Mouse (Mus musculus): ENCODE measurements around the gene Dtd1. TPM values are rescaled to one million over a fixed set of nuclear protein-coding genes. Genes with fewer than 3 reads are reported as not detected.

Dtd1 gene
- polyA plus RNA-seq, 1 experiment from 2014 or later: 26.7 TPM

DNA sequence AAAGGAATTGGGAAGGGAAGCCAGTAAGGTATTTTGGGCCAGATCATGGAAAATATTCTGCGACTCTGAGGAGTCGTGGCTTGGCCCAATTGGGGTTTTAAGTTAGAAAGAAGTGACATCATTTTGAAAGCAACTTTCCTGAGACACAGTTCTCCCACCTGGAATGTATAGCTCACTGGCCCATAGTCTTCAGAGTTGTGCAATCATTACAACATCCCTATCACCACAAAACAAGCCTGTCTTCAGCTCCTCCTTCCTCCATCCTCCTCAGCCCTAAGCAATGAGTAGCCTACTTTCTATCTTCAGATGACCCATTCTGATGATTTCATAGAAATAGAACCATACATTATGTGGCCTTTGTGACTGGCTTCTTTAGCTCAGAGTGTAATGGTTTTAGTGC, 130.1 kb downstream of the Dtd1 start:
- H3K9me3 ChIP-seq (replicated peaks; ENCODE audit: control insufficient read depth, low read length): no peaks in the 10 kb centered on the region
- 86% methylated on average over 2 of the region's 2 CpGs for WGBS (ENCODE audit: insufficient replicate concordance)
- no peak for ATAC-seq (replicated peaks; ENCODE audit: insufficient number of reproducible peaks, low FRiP score, low TSS enrichment)
- no peak overlapping the region for H3K4me3 ChIP-seq (ENCODE audit: low read depth, low read length)
- H3K36me3 ChIP-seq (ENCODE audit: control insufficient read depth, insufficient read depth, low read length): no peaks in the 10 kb centered on the region
- no peaks in the 10 kb centered on the region for H3K27me3 ChIP-seq (ENCODE audit: control insufficient read depth, insufficient read depth, low read length)
- no peaks in the 10 kb centered on the region for H3K4me1 ChIP-seq (ENCODE audit: control insufficient read depth, insufficient read depth, low read length)
- H3K27ac ChIP-seq (ENCODE audit: low read depth, low read length): no peak overlapping the region
- H3K9ac ChIP-seq (ENCODE audit: low read depth, low read length): no peak overlapping the region
- H3K4me2 ChIP-seq: no peak overlapping the region

DNA sequence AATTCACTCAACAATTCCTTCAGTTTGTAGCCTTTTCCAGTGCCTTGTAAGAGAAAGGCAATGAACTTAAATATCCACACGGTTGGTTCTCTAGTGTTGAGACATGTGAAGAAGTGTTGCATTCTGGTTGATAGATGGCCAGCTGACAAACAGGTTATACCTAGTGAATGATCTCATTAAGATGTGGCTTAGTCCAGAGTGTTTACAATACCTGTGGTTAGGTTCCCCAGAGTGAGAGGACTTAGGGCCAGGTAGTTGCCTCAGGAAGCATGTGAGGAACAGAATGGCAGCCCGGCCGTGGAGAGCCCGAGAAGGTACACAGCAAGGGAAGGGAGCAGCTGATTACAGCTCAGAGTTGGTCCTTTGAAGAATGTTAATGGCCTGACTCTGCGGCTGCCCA, 138.5 kb downstream of the Dtd1 start:
- Histone ChIP-seq H3K27me3 (ENCODE audit: control insufficient read depth, insufficient read depth, low read length) (no peaks in the 10 kb centered on the region), H3K27ac (ENCODE audit: low read depth, low read length) (no peak overlapping the region), H3K9ac (ENCODE audit: low read depth, low read length) (no peak overlapping the region), H3K36me3 (ENCODE audit: control insufficient read depth, insufficient read depth, low read length) (no peaks in the 10 kb centered on the region), H3K9me3 (replicated peaks; ENCODE audit: control insufficient read depth, low read length) (no peaks in the 10 kb centered on the region), H3K4me3 (ENCODE audit: low read depth, low read length) (no peak overlapping the region), H3K4me2 (no peak overlapping the region), H3K4me1 (ENCODE audit: control insufficient read depth, insufficient read depth, low read length) (peaks cover 3% of the 10 kb centered on the region; the same call in 1 of the 2 replicates)
- ATAC-seq (replicated peaks; ENCODE audit: insufficient number of reproducible peaks, low FRiP score, low TSS enrichment): no peak
- 64% methylated on average over 5 of the region's 5 CpGs for WGBS (ENCODE audit: insufficient replicate concordance)

DNA sequence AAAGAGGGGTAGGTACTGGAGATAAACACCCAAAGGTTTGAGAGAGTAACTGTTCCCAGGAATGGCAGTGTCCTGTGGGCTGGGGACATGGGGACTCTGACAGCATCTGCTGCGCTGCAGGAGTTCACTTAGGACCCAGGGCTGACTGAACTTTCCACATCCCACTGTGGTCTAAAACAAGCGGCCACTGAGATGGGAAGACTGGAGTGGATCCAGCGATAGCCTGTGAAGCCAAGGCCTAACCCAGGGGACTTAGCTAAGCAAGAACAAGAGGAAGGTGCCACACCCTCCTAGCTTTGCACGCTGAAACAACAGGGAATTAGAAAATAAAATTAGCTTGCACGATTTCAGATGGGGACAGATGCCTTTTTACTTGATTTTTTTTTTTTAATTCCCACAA, 138.9 kb downstream of the Dtd1 start:
- no peak overlapping the region for H3K27ac ChIP-seq (ENCODE audit: low read depth, low read length)
- no peaks in the 10 kb centered on the region for H3K27me3 ChIP-seq (ENCODE audit: control insufficient read depth, insufficient read depth, low read length)
- H3K4me3 ChIP-seq (ENCODE audit: low read depth, low read length): no peak overlapping the region
- H3K4me1 ChIP-seq (ENCODE audit: control insufficient read depth, insufficient read depth, low read length): peaks cover 3% of the 10 kb centered on the region; the same call in 1 of the 2 replicates
- WGBS (ENCODE audit: insufficient replicate concordance): 76% methylated on average over 5 of the region's 5 CpGs
- no peaks in the 10 kb centered on the region for H3K9me3 ChIP-seq (replicated peaks; ENCODE audit: control insufficient read depth, low read length)
- no peak overlapping the region for H3K9ac ChIP-seq (ENCODE audit: low read depth, low read length)
- no peak for ATAC-seq (replicated peaks; ENCODE audit: insufficient number of reproducible peaks, low FRiP score, low TSS enrichment)
- no peak overlapping the region for H3K4me2 ChIP-seq
- H3K36me3 ChIP-seq (ENCODE audit: control insufficient read depth, insufficient read depth, low read length): no peaks in the 10 kb centered on the region

DNA sequence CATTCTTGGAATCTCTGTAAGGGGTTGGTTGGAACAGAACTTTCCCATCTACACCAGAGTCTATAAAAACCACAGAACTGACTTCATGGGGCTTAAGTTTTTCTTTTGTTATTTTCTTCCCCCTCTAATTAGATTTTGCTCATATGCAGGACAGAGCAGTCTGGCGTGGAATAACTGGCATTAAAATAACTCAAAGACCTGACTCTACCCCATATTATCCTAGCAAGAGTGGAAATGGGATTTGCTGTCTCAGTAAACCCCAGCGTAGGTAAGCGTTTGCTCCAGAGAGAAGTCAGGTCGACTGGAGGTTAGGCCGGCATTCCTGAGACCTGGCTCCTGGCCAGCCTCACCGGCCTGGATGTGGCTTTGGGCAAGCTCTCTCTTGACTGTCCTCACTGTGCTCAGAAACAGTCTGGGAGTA, 140.9 kb downstream of the Dtd1 start:
- Histone ChIP-seq H3K4me2 (no peak overlapping the region), H3K27me3 (ENCODE audit: control insufficient read depth, insufficient read depth, low read length) (no peaks in the 10 kb centered on the region), H3K9ac (ENCODE audit: low read depth, low read length) (no peak overlapping the region), H3K27ac (ENCODE audit: low read depth, low read length) (no peak overlapping the region), H3K9me3 (replicated peaks; ENCODE audit: control insufficient read depth, low read length) (no peaks in the 10 kb centered on the region), H3K4me1 (ENCODE audit: control insufficient read depth, insufficient read depth, low read length) (peaks cover 3% of the 10 kb centered on the region; the same call in 1 of the 2 replicates), H3K36me3 (ENCODE audit: control insufficient read depth, insufficient read depth, low read length) (no peaks in the 10 kb centered on the region), H3K4me3 (ENCODE audit: low read depth, low read length) (no peak overlapping the region)
- 50% methylated on average over 6 of the region's 6 CpGs for WGBS (ENCODE audit: insufficient replicate concordance)
- ATAC-seq (replicated peaks; ENCODE audit: insufficient number of reproducible peaks, low FRiP score, low TSS enrichment): no peak

DNA sequence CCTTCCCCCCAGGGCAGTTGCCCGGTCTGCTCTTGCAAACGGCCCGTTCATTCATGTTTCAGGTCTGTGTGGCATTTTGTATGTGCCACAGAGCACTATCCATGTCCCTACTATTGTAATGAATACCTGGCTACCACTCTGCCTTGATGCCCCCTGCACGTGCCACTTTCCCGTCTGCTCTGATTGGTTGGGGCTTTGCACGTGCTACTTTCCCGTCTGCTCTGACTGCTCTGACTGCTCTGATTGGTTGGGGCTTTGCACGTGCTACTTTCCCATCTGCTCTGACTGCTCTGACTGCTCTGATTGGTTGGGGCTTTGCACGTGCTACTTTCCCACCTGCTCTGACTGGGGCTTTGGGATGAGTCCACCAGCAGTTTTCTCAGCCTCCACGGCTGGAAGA, 142.3 kb downstream of the Dtd1 start:
- Histone ChIP-seq H3K4me2 (no peak overlapping the region), H3K9ac (ENCODE audit: low read depth, low read length) (no peak overlapping the region), H3K27ac (ENCODE audit: low read depth, low read length) (no peak overlapping the region), H3K4me3 (ENCODE audit: low read depth, low read length) (no peak overlapping the region), H3K36me3 (ENCODE audit: control insufficient read depth, insufficient read depth, low read length) (no peaks in the 10 kb centered on the region), H3K27me3 (ENCODE audit: control insufficient read depth, insufficient read depth, low read length) (no peaks in the 10 kb centered on the region), H3K4me1 (ENCODE audit: control insufficient read depth, insufficient read depth, low read length) (peaks cover 3% of the 10 kb centered on the region; the same call in 1 of the 2 replicates), H3K9me3 (replicated peaks; ENCODE audit: control insufficient read depth, low read length) (no peaks in the 10 kb centered on the region)
- 80% methylated on average over 10 of the region's 10 CpGs for WGBS (ENCODE audit: insufficient replicate concordance)
- ATAC-seq (replicated peaks; ENCODE audit: insufficient number of reproducible peaks, low FRiP score, low TSS enrichment): no peak

DNA sequence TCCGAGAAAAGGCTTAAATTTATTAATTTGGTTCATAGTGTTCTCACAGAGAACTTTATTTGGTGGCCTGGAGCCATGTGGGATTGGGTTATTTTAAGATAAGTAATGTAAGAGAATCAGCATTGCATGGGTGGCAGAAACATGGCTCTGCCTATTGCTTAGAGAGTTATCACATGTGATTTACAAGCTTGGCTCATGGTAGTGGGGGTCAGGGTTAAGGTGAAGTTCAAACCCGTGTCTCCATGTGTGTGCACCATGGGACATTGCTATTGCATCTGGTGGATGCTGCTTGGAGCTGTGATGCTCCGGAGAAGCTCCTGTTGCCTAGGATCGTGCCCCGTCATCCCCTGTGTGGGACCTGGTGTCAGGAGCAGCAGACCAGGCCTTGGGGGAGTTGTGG, 143.6 kb downstream of the Dtd1 start:
- no peaks in the 10 kb centered on the region for H3K36me3 ChIP-seq (ENCODE audit: control insufficient read depth, insufficient read depth, low read length)
- H3K27me3 ChIP-seq (ENCODE audit: control insufficient read depth, insufficient read depth, low read length): no peaks in the 10 kb centered on the region
- H3K4me2 ChIP-seq: no peak overlapping the region
- peaks cover 3% of the 10 kb centered on the region; the same call in 1 of the 2 replicates for H3K4me1 ChIP-seq (ENCODE audit: control insufficient read depth, insufficient read depth, low read length)
- 81% methylated on average over 5 of the region's 5 CpGs for WGBS (ENCODE audit: insufficient replicate concordance)
- H3K9me3 ChIP-seq (replicated peaks; ENCODE audit: control insufficient read depth, low read length): no peaks in the 10 kb centered on the region
- no peak overlapping the region for H3K4me3 ChIP-seq (ENCODE audit: low read depth, low read length)
- no peak overlapping the region for H3K9ac ChIP-seq (ENCODE audit: low read depth, low read length)
- no peak overlapping the region for H3K27ac ChIP-seq (ENCODE audit: low read depth, low read length)
- ATAC-seq (replicated peaks; ENCODE audit: insufficient number of reproducible peaks, low FRiP score, low TSS enrichment): no peak

DNA sequence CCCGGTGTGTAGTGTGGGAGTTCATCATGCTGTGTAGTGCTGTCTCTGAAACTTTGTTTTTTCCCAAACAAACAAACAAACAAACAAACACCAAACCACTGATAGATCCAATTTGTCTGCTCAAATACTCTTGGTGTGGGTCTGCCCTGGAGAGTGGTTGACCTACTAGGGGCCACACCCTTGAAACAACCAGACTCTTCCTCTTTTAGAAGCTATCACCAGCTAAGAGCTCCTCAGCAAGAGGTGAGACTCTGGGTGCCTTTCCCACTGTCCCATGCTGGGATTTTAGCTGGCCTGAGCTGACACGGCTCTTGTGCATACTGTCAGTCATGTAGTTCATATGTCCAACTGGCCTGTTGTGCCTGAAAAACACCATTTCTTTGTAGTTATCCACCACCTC, 145.6 kb downstream of the Dtd1 start:
- H3K4me2 ChIP-seq: no peak overlapping the region
- H3K27ac ChIP-seq (ENCODE audit: low read depth, low read length): no peak overlapping the region
- H3K36me3 ChIP-seq (ENCODE audit: control insufficient read depth, insufficient read depth, low read length): no peaks in the 10 kb centered on the region
- H3K9me3 ChIP-seq (replicated peaks; ENCODE audit: control insufficient read depth, low read length): no peaks in the 10 kb centered on the region
- no peak overlapping the region for H3K4me3 ChIP-seq (ENCODE audit: low read depth, low read length)
- no peak overlapping the region for H3K9ac ChIP-seq (ENCODE audit: low read depth, low read length)
- peaks cover 3% of the 10 kb centered on the region; the same call in 1 of the 2 replicates for H3K4me1 ChIP-seq (ENCODE audit: control insufficient read depth, insufficient read depth, low read length)
- no peak for ATAC-seq (replicated peaks; ENCODE audit: insufficient number of reproducible peaks, low FRiP score, low TSS enrichment)
- WGBS (ENCODE audit: insufficient replicate concordance): 76% methylated on average over 2 of the region's 2 CpGs
- no peaks in the 10 kb centered on the region for H3K27me3 ChIP-seq (ENCODE audit: control insufficient read depth, insufficient read depth, low read length)

DNA sequence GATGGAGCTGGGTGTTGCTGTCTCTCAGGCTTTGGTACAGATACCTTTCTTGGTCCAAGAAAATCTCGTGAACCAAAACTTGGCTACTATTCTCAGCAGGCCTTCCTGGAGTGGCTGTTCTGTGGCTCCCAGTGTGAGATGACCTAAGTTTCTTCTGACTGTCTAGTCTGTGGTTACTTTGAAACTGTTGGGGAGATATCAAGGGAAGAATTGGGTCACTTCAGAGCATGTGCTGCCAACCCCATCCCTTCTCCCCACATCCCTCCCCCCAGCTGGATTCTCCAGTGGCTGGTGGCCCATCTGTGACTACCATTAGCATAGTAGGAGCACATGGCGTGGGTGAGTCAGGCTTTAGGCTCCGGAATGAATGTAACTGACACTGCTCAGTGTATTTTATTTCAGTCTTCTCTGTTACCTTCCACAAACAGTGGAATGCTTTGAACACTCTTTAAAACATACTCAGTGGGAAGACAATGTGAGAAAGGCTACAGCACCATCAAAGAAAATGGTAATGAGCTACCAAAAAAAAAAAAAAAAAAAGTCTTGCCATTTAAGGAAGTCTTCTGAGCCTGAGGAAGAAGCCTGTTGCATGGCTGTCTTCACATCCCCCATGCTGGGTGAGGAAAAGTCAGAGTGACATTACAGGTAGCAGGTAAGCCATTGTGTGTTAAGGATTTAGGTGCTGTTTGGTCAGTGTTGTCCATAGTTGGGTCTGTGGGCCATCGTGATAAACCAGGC, 146.5 kb downstream of the Dtd1 start:
- no peaks in the 10 kb centered on the region for H3K4me1 ChIP-seq (ENCODE audit: control insufficient read depth, insufficient read depth, low read length)
- ATAC-seq (replicated peaks; ENCODE audit: insufficient number of reproducible peaks, low FRiP score, low TSS enrichment): no peak
- no peaks in the 10 kb centered on the region for H3K27me3 ChIP-seq (ENCODE audit: control insufficient read depth, insufficient read depth, low read length)
- no peak overlapping the region for H3K27ac ChIP-seq (ENCODE audit: low read depth, low read length)
- no peak overlapping the region for H3K4me3 ChIP-seq (ENCODE audit: low read depth, low read length)
- H3K9me3 ChIP-seq (replicated peaks; ENCODE audit: control insufficient read depth, low read length): no peaks in the 10 kb centered on the region
- WGBS (ENCODE audit: insufficient replicate concordance): 75% methylated on average over 4 of the region's 4 CpGs
- H3K4me2 ChIP-seq: no peak overlapping the region
- no peak overlapping the region for H3K9ac ChIP-seq (ENCODE audit: low read depth, low read length)
- H3K36me3 ChIP-seq (ENCODE audit: control insufficient read depth, insufficient read depth, low read length): no peaks in the 10 kb centered on the region

DNA sequence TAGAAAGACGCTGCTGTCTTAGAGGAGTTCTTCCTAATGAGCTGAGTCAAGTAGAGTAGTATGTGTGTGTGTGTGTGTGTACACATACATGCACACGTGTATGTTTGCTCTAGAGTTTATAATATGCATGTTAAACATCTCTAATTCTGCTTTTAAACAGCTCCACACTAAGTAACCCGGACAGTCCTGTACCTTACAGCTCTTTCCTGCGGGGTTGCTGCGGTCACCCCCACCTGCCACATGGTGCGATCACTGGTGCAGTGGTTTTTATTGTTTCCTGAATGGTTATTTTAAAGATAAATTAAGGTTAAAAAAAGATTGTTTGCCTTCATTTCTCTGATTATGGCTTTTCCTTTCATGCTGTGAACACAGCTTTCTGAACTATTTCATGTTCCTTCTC, 153.9 kb downstream of the Dtd1 start:
- 79% methylated on average over 6 of the region's 6 CpGs for WGBS (ENCODE audit: insufficient replicate concordance)
- no peak overlapping the region for H3K9ac ChIP-seq (ENCODE audit: low read depth, low read length)
- no peak overlapping the region for H3K4me3 ChIP-seq (ENCODE audit: low read depth, low read length)
- ATAC-seq (replicated peaks; ENCODE audit: insufficient number of reproducible peaks, low FRiP score, low TSS enrichment): no peak
- no peak overlapping the region for H3K4me2 ChIP-seq
- no peak overlapping the region for H3K27ac ChIP-seq (ENCODE audit: low read depth, low read length)
- no peaks in the 10 kb centered on the region for H3K4me1 ChIP-seq (ENCODE audit: control insufficient read depth, insufficient read depth, low read length)
- no peaks in the 10 kb centered on the region for H3K27me3 ChIP-seq (ENCODE audit: control insufficient read depth, insufficient read depth, low read length)
- H3K9me3 ChIP-seq (replicated peaks; ENCODE audit: control insufficient read depth, low read length): no peaks in the 10 kb centered on the region
- no peaks in the 10 kb centered on the region for H3K36me3 ChIP-seq (ENCODE audit: control insufficient read depth, insufficient read depth, low read length)
